Mouse (Mus musculus) urinary bladder, adult 2 months (tissue): Measurements from ENCODE around the gene Ccdc160. TPM values are rescaled to one million over a fixed set of nuclear protein-coding genes. Genes with fewer than 3 reads are reported as not detected.

Experiments
- polyA plus RNA-seq: library from polyadenylated mRNA; depleted of rRNA; stranded (reverse); fragments of >200 nt; gene quantifications from 2 replicates; pipeline ENCODE4 v1.2.3, GENCODE M21; 2012; rRNA removed

The Ccdc160 gene
- polyA plus RNA-seq, 1 experiment, result 1.5 TPM

Other genes with a start within 250 kb of the Ccdc160 start
- 50.0 and 55.9 TPM in 2 replicates for gene Gpc3, start 177.2 kb upstream of the Ccdc160 start, polyA plus RNA-seq
- gene Phf6, start 121.1 kb downstream of the Ccdc160 start, polyA plus RNA-seq, result 10.1 and 10.3 TPM in 2 replicates
- gene Hprt, start 196.9 kb downstream of the Ccdc160 start, polyA plus RNA-seq, result 107 and 118 TPM in 2 replicates